Mouse (Mus musculus) right cerebral cortex, postnatal 4 days (tissue): ENCODE data around the gene Cxcr6.
"Not testable (repeated sequence)": the region's sequence is repeated elsewhere in the genome, so short reads cannot be mapped to it uniquely, and the experiment has no call there.

Experiments
- DNase-seq: peaks from one replicate; pipeline ENCODE4 v3.0.0-alpha.2; 2022

Cxcr6 gene

GRCm38 (mm10) chr9:123806267-123806666, at the start of gene Cxcr6:
Gene Cxcr6, plus strand, starts transcription at chr9:123806475.
- no peak for DNase-seq

- no peak for DNase-seq
Observed at GRCm38 (mm10) chr9:123756752-123757151, 49.5 kb upstream of the Cxcr6 start.

GRCm38 (mm10) chr9:123757326-123757725, 48.9 kb upstream of the Cxcr6 start:
- no peak for DNase-seq

GRCm38 (mm10) chr9:123758156-123758555, 48.1 kb upstream of the Cxcr6 start:
- no peak for DNase-seq

- DNase-seq, result no peak
Observed at GRCm38 (mm10) chr9:123758645-123759044, 47.6 kb upstream of the Cxcr6 start.

GRCm38 (mm10) chr9:123760806-123761205, 45.5 kb upstream of the Cxcr6 start:
- no peak for DNase-seq

- no peak for DNase-seq
Observed at GRCm38 (mm10) chr9:123762886-123763285, 43.4 kb upstream of the Cxcr6 start.

GRCm38 (mm10) chr9:123763771-123764170, 42.5 kb upstream of the Cxcr6 start:
- no peak for DNase-seq

- DNase-seq, result no peak
Observed at GRCm38 (mm10) chr9:123766996-123767395, 39.3 kb upstream of the Cxcr6 start.

GRCm38 (mm10) chr9:123768443-123768842, 37.8 kb upstream of the Cxcr6 start:
- DNase-seq, result no peak

GRCm38 (mm10) chr9:123769532-123769931, 36.7 kb upstream of the Cxcr6 start:
- no peak for DNase-seq

- DNase-seq, result not testable (repeated sequence)
Observed at GRCm38 (mm10) chr9:123773299-123773698, 33.0 kb upstream of the Cxcr6 start.

GRCm38 (mm10) chr9:123788855-123789529, 17.3 kb upstream of the Cxcr6 start:
- no peak for DNase-seq

- DNase-seq, result peak; percentile 22
Observed at GRCm38 (mm10) chr9:123796174-123796573, 10.1 kb upstream of the Cxcr6 start.

- no peak for DNase-seq
Observed at GRCm38 (mm10) chr9:123801527-123801926, 4.7 kb upstream of the Cxcr6 start.

GRCm38 (mm10) chr9:123802421-123802820, 3.9 kb upstream of the Cxcr6 start:
- no peak for DNase-seq

GRCm38 (mm10) chr9:123802896-123803295, 3.4 kb upstream of the Cxcr6 start:
- DNase-seq, result no peak

GRCm38 (mm10) chr9:123805241-123805640, 1.0 kb upstream of the Cxcr6 start:
- DNase-seq, result no peak

GRCm38 (mm10) chr9:123808583-123808982, 2.3 kb downstream of the Cxcr6 start:
- DNase-seq, result no peak

- no peak for DNase-seq
Observed at GRCm38 (mm10) chr9:123811831-123812230, 5.6 kb downstream of the Cxcr6 start.

GRCm38 (mm10) chr9:123814326-123814725, 8.1 kb downstream of the Cxcr6 start:
- DNase-seq, result no peak

GRCm38 (mm10) chr9:123814821-123815220, 8.5 kb downstream of the Cxcr6 start:
- DNase-seq, result no peak

- DNase-seq, result no peak
Observed at GRCm38 (mm10) chr9:123815444-123815843, 9.2 kb downstream of the Cxcr6 start.

GRCm38 (mm10) chr9:123815996-123816395, 9.7 kb downstream of the Cxcr6 start:
- no peak for DNase-seq

GRCm38 (mm10) chr9:123818601-123819000, 12.3 kb downstream of the Cxcr6 start:
- DNase-seq, result no peak
